Mouse (Mus musculus): ENCODE results near the gene Gnaq.

GRCm38 (mm10) chr19:16157120-16157519 is 24.5 kb downstream of the Gnaq start:
- TF ChIP-seq CTCF (IDR thresholded peaks at IDR 0.05; ENCODE audit: insufficient read depth, low read depth, low read length): no peak
- no peak for TF ChIP-seq POLR2A (IDR thresholded peaks at IDR 0.05; ENCODE audit: insufficient read depth, low read depth, low read length)
